Mouse (Mus musculus) layer of hippocampus, postnatal 25 days (tissue): ENCODE data around the gene Snx13. TPM values are rescaled to one million over a fixed set of nuclear protein-coding genes. Genes with fewer than 3 reads are reported as not detected.

Experiments
- DNase-seq, 2 experiments: peaks; one replicate each; pipeline ENCODE4 v3.0.0; 2022; ENCODE audit warnings: mixed read lengths in 2 of 2, low spot score in 1 of 2; ENCODE audit errors: extremely low spot score in 1 of 2
- microRNA-seq, 2 experiments: library from miRNA; unstranded; fragments of <30 nt; microRNA quantifications; one replicate each; pipeline ENCODE4 v1.2.0; 2021
- total RNA-seq, 2 experiments: library from RNA; stranded (reverse); gene quantifications; 2 replicates each; pipeline ENCODE4 v1.2.3; 2021

Gene Snx13
- total RNA-seq, 2 experiments from 2014 or later = 56.6 to 63.1 TPM

- no peak for DNase-seq
These were observed 129.6 kb downstream of the Snx13 start for GRCm38 (mm10) chr12:35176628-35177027.

GRCm38 (mm10) chr12:35182675-35183074 is 135.7 kb downstream of the Snx13 start:
- DNase-seq = peak; percentile 84 to 98

- no peak for DNase-seq
These were observed 137.3 kb downstream of the Snx13 start for GRCm38 (mm10) chr12:35184261-35184660.

- DNase-seq = peak; percentile 50 to 93
These were observed 144.9 kb downstream of the Snx13 start for GRCm38 (mm10) chr12:35191698-35192425.

- DNase-seq = no peak
These were observed 145.4 kb downstream of the Snx13 start for GRCm38 (mm10) chr12:35192426-35192769.

Small RNA genes within 50 kb of the gene (microRNA-seq; reads per million reads assigned to microRNA genes)
- 0 reads per million in 2 experiments for gene Mir680-3

Other genes with a start within 250 kb of the Snx13 start
- gene Hdac9, start 130.1 kb upstream of the Snx13 start, total RNA-seq = 10 to 100 TPM; 33.2 to 40.1 TPM
- not detected for gene Prps1l1, start 62.4 kb upstream of the Snx13 start, total RNA-seq